Mouse (Mus musculus) ZHBTc4 (cell line): ENCODE measurements around the gene Rph3a.
A peak's percentile ranks its signal among the peaks of the same experiment; 100 is the strongest.
"Not testable (repeated sequence)": the region's sequence is repeated elsewhere in the genome, so short reads cannot be mapped to it uniquely, and the experiment has no call there.

Source experiments
- DNase-seq: peaks from one replicate; pipeline ENCODE4 v3.0.0-alpha.2; 2011; ENCODE audit warnings: low read depth, low spot score

Rph3a gene

DNA sequence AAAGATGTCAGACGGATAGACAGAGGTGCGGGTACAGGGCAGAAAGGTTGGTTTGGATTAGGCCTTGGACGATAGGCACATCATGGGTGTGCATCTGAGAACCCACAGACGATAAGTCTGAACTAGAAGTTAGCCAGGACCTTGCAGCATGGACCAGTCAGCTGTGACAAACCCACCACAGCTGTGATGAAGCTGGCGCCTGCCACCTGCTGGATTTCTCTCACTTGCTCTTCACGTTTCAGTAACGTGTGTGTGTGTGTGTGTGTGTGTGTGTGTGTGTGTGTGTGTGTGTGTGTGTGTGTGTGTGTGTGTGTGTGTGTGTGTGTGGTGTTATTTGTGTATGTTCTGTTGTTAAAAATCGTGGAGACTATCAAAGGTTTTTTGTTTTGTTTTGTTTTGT, 95.7 kb downstream of the Rph3a start, which contains the start of gene Oas1d:
Oas1d (plus strand) TSS at position 333 of the 400 bp plus-strand sequence.
- DNase-seq, result not testable (repeated sequence)

GRCm38 (mm10) chr5:120908196-120908920, 101.5 kb downstream of the Rph3a start:
- peak; percentile 77 for DNase-seq

GRCm38 (mm10) chr5:120906791-120907733, 102.8 kb downstream of the Rph3a start, which contains the start of gene Oas1a:
Oas1a (minus strand) TSS chr5:120907521.
- DNase-seq, result peak; percentile 82

- DNase-seq, result no peak
These were observed 107.8 kb downstream of the Rph3a start for GRCm38 (mm10) chr5:120902056-120902455.

GRCm38 (mm10) chr5:120900666-120901065, 109.2 kb downstream of the Rph3a start:
- no peak for DNase-seq

- no peak for DNase-seq
These were observed 111.2 kb downstream of the Rph3a start for GRCm38 (mm10) chr5:120898726-120899125.

DNA sequence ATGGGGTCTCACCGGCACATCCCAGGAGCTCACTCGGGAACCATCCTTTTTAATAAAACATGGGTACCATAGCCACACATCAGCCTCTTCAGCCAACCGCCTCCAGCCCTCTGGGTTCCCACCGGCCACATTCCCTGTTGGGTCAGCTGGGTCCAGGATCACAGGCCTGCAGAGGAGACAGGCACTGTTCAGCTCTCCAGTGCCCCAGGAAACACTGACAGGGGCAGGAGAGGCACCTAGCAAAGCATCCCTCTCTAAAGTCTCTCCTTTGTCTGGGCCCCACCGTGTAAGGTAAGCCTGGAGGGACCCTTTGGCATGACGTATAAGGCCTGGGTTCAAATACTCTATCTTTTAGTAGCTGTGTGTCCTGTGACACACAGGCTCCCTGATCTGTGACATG, 111.6 kb downstream of the Rph3a start:
- no peak for DNase-seq

DNA sequence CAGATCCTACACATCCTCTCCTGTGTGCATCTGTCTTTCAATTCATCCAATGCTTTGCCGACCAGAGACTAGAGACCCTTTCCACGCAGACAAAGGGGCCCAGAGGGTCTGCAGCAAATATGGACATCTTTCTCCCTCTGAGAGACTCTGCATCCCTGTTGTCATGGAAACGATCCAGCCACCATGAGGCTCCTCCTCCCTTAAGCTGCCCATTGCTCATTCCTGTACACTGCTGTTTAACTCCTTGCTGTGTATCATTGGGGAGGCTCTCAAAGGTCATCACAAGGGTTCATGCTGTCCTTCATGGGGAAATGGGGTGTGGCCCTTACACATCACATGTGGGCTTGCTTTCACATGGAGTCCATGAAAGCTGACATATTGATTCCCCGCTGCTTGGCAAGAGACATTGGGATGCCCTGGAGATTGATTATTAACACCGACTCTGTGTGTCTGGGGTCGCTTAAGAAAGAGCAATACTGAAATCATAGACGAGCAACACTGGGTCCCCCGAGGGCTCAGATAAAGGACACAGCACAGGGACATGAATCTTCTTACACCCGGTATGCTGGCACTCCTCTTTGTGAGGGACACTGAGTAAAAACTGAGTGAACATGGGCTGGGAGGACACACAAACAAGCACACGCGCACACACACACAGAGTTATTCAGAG, 114.5 kb downstream of the Rph3a start:
- peak; percentile 91 for DNase-seq

DNA sequence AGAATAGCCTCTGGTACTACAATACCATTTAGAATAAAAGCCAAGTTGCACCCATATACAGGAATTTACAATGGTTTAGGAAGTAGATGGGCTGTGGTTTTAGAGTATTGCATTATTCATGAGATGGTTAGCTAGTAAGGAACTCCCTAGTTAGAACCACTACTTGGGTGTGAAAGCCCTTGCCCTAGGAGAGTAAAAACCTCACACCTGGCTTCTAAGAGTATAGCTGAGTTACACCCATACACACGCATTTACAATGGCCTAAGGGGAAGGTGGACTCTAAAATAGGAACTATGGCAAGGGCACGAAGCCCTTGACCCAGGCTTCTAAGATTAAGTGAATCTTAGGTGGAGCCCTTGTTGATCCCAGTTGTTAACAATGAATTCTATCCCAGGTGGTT, 115.2 kb downstream of the Rph3a start:
- DNase-seq, result peak; percentile 93

GRCm38 (mm10) chr5:120893866-120894265, 116.0 kb downstream of the Rph3a start:
- not testable (repeated sequence) for DNase-seq

GRCm38 (mm10) chr5:120892243-120892660, 117.6 kb downstream of the Rph3a start:
- peak; percentile 65 for DNase-seq

GRCm38 (mm10) chr5:120891566-120892242, 118.2 kb downstream of the Rph3a start:
- not testable (repeated sequence) for DNase-seq

DNA sequence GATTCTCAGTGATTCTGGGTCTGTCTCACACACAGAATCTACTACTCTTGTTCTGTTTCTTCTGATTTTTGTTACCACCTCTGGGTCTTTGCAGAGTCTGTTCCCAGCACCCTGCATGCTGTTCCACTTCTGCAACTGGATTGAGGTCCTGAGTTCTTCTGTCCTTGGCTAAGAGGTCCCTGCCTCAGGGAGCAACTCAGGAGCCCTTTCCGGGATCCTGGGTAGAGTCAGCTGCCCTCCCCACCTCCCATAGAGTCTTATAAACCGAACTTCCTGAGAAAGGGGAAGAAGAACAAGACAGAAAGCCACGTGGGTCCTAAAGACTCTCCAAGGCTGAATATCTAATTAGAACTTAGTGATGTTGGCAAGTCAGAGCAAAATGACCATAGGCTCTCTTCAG, 118.9 kb downstream of the Rph3a start:
- DNase-seq, result no peak
